ENCODE assay signal across 19 mouse cellular contexts in the genomic region with DNA sequence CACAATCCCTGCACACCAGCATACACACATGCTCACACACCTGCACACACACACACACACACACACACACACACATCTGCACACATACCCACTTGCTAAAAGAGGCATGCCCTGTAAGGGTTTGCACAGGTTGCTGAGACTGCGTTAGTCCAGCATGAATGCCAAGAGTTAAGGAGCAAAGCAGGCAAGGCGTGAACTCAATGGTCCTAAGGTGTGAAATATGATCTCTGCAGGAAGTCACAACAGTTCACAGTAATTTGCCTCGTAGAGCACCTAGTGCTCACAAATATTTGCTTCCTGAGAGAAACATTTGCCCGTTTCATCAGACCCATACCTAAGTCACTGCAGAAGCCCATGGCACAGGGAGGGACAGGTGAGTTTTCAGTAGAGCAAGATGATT.
"Had no signal": no experiment of that assay in that cellular context is flagged by ENCODE, and none has a peak within 500 bp of the region (broad histone marks: within the 10 kb centered on the region; RNA-seq: fewer than 3 reads in every experiment).

No protein-coding gene starts in this region.

- H3K36me3 ChIP-seq: liver, embryonic 12.5 days; lung, embryonic 15.5 days had no signal

- H3K4me1 ChIP-seq: liver, embryonic 12.5 days; lung, embryonic 15.5 days; midbrain, embryonic 10.5 days; midbrain, embryonic 12.5 days; neural tube, embryonic 13.5 days had no signal

- ATAC-seq: liver, embryonic 12.5 days; midbrain, embryonic 16.5 days had no signal

- H3K4me2 ChIP-seq: liver, embryonic 12.5 days; lung, embryonic 15.5 days; midbrain, embryonic 12.5 days; neural tube, embryonic 13.5 days; neural tube, embryonic 15.5 days had no signal

- H3K9me3 ChIP-seq: liver, embryonic 12.5 days; lung, embryonic 15.5 days; midbrain, embryonic 10.5 days; midbrain, embryonic 12.5 days; neural tube, embryonic 13.5 days; neural tube, embryonic 15.5 days had no signal

- DNase-seq: lung, adult 2 months; midbrain, embryonic 14.5 days; retina, postnatal 1 day; right cerebral cortex, adult 18-20 months; right cerebral cortex, postnatal 25 days; right cerebral cortex, postnatal 4 days; spleen, adult 18-20 months; thymus, adult 2 months; thymus, postnatal 25 days; thymus, postnatal 4 days had no signal

- H3K9ac ChIP-seq: liver, embryonic 12.5 days; liver, embryonic 14.5 days; lung, embryonic 15.5 days; midbrain, embryonic 12.5 days; neural tube, embryonic 13.5 days; neural tube, embryonic 15.5 days had no signal

- H3K27ac ChIP-seq: liver, embryonic 12.5 days; liver, embryonic 14.5 days; lung, embryonic 15.5 days; midbrain, embryonic 10.5 days; midbrain, embryonic 12.5 days; neural tube, embryonic 13.5 days; neural tube, embryonic 15.5 days had no signal

- H3K27me3 ChIP-seq: lung, embryonic 15.5 days; midbrain, embryonic 12.5 days; neural tube, embryonic 13.5 days; neural tube, embryonic 15.5 days had no signal

- H3K4me3 ChIP-seq: liver, embryonic 12.5 days; lung, embryonic 15.5 days; midbrain, embryonic 10.5 days; midbrain, embryonic 12.5 days; myocyte; neural tube, embryonic 13.5 days; neural tube, embryonic 15.5 days had no signal
